Mouse (Mus musculus): ENCODE data around the gene Synpo2.

GRCm38 (mm10) chr3:123150523-123151135 is 85.3 kb downstream of the Synpo2 start:
- TF ChIP-seq CTCF (IDR thresholded peaks at IDR 0.05; ENCODE audit: low read depth) (no peak), EP300 (optimal IDR thresholded peaks at IDR 0.05) (no peak)
